Mouse (Mus musculus) c-Kit-positive CD71-positive TER-119-negative erythroid progenitor cells, embryonic 14.5 days (primary cell): Measurements from ENCODE around the gene Sox10.

Source experiments
- DNase-seq: peaks from one replicate; pipeline ENCODE4 v3.0.0-alpha.2; 2013; ENCODE audit warnings: low read depth

Sox10 gene

DNA sequence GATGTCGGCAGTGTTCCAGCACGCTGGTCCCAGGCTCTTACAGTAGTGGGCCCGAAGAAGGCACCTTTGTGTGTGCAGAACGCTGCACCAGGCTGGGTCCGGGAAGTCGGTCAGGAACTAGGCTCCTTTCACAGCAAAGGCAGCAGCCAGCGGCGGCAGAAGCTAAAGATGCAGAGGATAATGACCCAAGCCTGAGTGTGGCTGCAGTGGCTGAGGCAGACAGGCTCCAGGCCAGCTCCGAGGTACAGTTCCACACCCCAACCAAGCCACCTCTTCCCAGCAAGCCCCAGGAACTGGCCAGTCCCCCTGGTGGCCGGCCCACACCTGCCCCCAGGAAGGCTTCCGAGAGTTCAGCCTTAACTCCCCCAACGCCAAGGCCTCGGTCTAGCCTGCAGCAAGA lies 42.5 kb downstream of the Sox10 start:
- no peak for DNase-seq

DNA sequence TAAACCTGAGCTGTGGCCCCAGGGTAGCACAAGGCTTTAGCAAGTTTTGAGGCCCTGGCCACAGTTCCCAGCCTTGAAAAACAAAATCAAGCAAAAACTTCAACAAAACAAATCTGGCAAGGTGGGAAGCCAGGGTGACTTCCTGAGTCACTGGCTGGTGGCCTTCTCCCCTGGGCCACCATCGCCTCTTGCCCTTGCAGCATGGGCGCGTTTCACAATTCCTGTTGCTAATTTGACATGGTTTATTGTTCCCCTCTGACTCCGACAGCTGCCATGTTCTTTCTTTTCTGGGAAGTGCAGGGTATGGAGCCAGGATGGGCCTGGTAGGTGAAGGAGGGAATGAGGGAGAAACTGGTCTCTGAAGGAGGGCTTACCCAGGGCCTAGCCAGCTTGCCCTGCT lies 42.9 kb downstream of the Sox10 start:
- DNase-seq: no peak

DNA sequence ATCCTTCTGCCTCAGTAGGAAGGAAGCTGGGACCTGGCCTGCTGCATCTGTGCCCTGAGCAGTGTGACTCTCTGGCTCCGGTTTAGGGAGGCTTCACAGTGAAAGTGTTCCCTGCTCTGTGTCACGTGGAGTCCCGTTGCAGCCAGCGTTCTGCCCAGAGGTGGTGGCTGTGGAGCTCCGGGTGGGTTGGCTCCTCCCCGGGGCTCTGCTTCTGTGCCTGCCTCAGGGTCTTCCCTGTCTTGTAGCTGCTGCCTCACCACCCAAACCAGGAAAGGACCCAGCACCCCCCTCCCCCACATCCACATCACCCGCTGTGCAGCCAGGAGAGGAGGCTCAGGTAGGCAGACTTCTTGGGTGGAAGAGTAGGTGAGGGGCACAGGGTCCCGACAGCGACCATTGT lies 45.5 kb downstream of the Sox10 start:
- DNase-seq: no peak

DNA sequence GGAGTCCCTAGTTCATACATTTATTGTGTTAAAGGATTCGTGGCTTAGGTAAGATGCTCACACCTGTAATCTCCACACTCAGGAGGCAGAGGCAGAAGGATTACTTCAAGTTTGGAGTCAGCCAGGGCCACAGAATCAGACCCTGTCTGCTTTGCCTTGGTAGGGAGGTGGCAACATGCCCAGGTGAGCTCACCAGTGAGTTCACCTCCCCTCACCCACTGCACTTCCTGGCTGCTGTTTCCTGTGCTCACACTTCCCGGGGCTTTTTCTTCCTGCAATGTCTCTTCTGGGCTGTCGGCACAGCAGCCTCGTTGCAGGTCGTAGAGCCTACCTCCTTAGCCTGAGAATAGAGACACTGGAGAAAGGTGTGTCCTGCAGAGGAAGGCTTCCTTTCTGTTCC lies 49.8 kb downstream of the Sox10 start:
- DNase-seq: no peak

DNA sequence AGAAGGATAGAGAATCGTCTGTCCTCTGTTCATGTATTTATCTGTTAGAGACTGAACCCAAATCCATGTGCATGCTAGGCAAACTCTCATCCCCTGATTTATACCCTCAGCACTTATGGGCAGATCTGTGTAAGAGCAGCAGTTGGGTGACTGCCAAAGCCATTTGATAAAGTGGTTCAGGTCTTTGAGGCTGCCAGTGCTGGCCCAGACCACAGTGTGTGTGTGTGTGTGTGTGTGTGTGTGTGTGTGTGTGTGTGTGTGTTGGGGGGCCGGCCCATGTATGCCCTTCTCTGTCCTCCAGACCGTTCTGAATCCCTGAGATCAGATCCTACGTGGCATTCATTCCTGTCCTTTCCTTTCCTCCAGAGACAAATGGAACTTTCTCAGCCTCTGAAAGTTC lies 53.3 kb downstream of the Sox10 start:
- DNase-seq: no peak

DNA sequence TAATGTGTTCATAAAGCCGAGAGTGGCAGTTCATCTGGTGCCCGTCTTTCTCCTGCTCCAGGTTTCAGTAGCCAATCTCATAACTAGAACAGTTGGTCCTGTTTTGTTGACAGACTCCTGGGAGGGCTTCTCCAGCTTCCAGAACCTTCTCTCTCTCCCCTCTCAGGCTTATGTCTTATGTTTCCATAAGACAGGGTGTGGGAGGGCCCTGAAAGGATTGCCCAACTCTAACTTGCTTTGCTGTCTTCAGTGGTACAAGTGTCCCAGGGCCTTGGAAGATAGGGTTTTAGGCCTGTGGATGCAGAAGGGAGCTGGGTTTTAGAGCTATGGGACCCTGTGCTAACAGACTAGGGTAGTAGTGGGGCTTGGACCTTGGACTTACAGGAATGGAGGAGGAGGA lies 54.5 kb downstream of the Sox10 start:
- DNase-seq: no peak

DNA sequence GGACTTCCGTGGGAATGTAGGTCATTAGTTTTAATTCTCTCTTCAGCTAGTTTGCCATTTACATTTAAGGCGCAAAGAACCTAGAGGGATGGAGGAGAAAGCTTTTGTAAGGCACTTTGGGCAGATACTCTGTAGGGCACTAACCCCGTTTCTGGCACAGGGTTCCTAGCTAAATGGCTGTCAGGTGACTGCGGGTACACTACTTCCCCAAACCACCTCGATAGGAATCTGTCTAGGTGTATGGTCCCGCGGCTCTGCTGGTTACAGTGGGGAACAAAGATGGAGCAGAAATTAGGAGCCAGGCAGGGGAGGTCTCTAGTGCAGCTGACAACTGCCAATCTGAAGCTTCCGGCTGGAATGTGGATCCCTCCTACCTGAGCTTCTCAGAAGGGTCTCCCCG lies 55.0 kb downstream of the Sox10 start:
- DNase-seq: no peak

DNA sequence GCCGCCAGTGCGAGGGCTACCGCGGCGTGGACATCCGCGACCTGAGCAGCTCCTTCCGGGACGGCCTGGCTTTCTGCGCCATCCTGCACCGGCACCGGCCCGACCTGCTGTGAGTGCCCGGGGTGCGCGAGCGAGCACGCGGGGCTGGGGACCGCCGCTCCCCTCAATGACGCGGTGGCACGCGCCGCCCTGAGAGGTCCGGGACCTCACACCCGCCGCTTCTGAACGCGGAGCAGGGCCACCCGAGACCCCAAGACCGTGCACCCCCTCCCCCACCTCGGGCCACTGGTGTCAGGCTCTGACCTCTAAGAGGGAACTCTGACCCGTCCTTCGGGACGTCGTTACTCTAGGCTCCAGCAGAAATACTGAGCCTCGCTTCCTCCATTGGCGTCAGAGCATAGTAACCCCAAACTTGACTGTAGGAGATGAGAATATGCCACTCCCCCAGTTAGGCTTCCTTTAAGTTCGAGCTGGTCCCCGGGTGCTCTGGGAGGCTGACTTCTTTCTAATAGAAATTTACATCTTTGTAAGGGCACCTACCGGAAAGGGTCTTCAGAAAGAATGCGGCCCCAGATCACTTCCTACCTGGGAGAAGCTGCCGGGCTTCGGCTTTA lies 55.6 kb downstream of the Sox10 start:
- DNase-seq: no peak

DNA sequence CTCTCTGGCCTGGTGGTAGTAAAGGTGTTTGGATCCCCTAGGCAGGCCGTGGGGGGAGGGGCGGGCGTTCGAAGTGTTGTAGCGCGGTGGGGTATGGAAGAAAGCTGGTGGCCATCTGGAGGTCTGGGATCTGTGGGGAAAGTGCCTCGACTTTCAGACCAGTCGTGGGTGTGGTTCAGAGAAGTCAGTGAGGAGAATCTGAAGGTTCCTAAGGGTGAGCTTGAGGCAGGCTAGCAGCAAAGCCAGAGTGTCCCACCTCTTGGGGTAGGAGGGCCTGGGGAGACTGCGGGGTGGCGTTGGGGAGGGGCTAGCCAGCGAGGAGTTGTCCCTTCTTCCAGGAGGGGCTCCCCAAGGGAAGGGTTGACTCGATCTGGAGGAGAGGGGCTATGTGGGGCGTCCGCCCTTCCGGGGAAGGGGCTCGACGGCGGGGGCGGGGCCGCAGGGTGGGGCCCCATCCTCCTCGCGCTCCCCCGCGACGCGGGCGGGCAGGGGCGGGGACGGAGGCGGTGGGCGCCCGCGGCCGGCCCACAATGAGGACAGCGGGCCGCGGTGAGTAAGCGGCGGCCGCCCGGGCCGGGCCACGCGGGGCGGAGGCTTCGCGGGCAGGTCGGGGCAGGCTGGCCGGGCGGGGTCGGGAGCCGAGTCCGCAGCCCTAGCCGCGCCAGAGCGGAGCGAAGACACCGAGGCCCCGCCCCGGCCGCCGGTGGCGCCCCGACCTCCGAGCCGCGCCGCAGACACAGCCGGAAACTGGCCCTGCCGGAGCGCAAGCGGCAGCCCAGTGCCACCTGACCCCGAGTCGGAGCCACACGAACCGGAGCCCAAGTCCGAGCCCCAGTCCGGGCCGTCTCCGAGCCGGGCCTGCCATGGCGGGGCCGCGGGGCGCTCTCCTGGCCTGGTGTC lies 56.4 kb downstream of the Sox10 start, which contains the start of gene Micall1:
Micall1 (plus strand) TSS at position 478 of the 900 bp plus-strand sequence.
- DNase-seq: no peak

DNA sequence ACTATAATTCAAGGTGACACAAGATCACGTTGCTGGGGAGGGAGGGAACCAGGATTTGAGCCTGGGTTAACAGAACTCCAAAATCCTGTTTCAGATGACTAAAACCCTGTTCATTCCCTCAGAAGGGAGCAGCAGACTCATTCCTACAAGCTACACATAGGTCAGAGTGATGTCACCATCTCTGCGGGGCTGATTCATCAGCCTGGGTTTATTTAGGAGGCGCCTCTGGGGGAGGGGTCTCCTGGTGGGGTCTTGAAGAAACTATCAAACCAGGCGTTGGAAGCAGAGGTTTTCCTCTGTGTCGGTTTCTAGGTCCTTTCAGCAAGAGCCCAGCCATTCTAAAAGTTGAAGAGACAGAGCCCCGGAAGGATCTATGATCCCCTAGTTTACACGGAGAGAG lies 57.1 kb downstream of the Sox10 start:
- no peak for DNase-seq

DNA sequence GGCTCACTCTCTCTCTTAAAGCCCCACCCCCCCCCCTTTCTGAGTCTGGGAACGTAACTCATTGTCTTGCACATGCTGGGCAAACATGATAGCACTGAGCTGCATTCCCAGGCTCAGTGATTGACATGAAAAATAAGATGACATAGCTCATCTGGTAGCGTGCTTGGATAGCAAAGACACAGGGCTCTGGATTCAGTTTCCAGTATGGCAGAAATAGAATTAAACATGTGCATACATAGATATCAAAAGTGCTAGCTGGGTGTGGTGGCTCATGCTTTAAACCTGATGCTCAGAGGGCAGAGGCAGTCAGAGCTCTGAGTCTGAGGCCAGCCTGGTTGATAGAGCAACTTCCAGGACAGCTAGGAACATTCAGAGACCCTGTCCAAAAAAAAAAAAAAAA lies 59.2 kb downstream of the Sox10 start:
- peak; percentile 63 for DNase-seq
